Mouse (Mus musculus) heart, postnatal 0 days (tissue): ENCODE measurements around the gene Hes3.

Experiments
- CTCF ChIP-seq: IDR thresholded peaks from 2 replicates; pipeline ENCODE4 v1.5.1; 2016; ENCODE audit warnings: antibody characterized with exemption, control low read depth, low read depth
- EP300 ChIP-seq: IDR thresholded peaks from 2 replicates; pipeline ENCODE4 v1.6.1; 2016; ENCODE audit warnings: antibody characterized with exemption, low read depth

- TF ChIP-seq CTCF, result no peak
- no peak for TF ChIP-seq EP300
Observed at GRCm38 (mm10) chr4:152253183-152253759, 38.2 kb downstream of the Hes3 start.
